Mouse (Mus musculus) adrenal gland, postnatal 25 days (tissue): ENCODE results near the gene Psmc3ip. TPM values are rescaled to one million over a fixed set of nuclear protein-coding genes. Genes with fewer than 3 reads are reported as not detected.

Source experiments
- DNase-seq: peaks from one replicate; pipeline ENCODE4 v3.0.0; 2021; ENCODE audit warnings: mixed read lengths
- total RNA-seq: library from RNA; stranded (reverse); gene quantifications from 2 replicates; pipeline ENCODE4 v1.2.3, GENCODE M21; 2021

The Psmc3ip gene
- total RNA-seq, 1 experiment from 2014 or later, result 7.1 TPM

- DNase-seq, result no peak
Observed at GRCm38 (mm10) chr11:101119131-101119760, 24.0 kb upstream of the Psmc3ip start.

- DNase-seq, result no peak
Observed at GRCm38 (mm10) chr11:101118105-101118504, 22.9 kb upstream of the Psmc3ip start.

GRCm38 (mm10) chr11:101115564-101115963 lies 20.3 kb upstream of the Psmc3ip start:
- no peak for DNase-seq

GRCm38 (mm10) chr11:101112186-101112585 lies 16.9 kb upstream of the Psmc3ip start:
- DNase-seq, result no peak

GRCm38 (mm10) chr11:101111178-101111577 lies 15.9 kb upstream of the Psmc3ip start:
- no peak for DNase-seq

- no peak for DNase-seq
Observed at GRCm38 (mm10) chr11:101110708-101111107, 15.5 kb upstream of the Psmc3ip start.

GRCm38 (mm10) chr11:101109351-101109750 lies 14.1 kb upstream of the Psmc3ip start:
- no peak for DNase-seq

GRCm38 (mm10) chr11:101103011-101103410 lies 7.8 kb upstream of the Psmc3ip start:
- no peak for DNase-seq

- DNase-seq, result no peak
Observed at GRCm38 (mm10) chr11:101098231-101098630, 3.0 kb upstream of the Psmc3ip start.

- DNase-seq, result no peak
Observed at GRCm38 (mm10) chr11:101094930-101095313, 314 bp downstream of the Psmc3ip start.

GRCm38 (mm10) chr11:101089931-101090330 lies 5.3 kb downstream of the Psmc3ip start:
- no peak for DNase-seq

- DNase-seq, result no peak
Observed at GRCm38 (mm10) chr11:101087682-101088055, 7.6 kb downstream of the Psmc3ip start.

- peak; percentile 88 for DNase-seq
Observed at GRCm38 (mm10) chr11:101086756-101087681, 8.2 kb downstream of the Psmc3ip start, which contains the start of gene Mlx. Gene Mlx, plus strand, starts transcription at chr11:101087277.

- no peak for DNase-seq
Observed at GRCm38 (mm10) chr11:101086323-101086674, 8.9 kb downstream of the Psmc3ip start.

GRCm38 (mm10) chr11:101085617-101086322 lies 9.5 kb downstream of the Psmc3ip start:
- no peak for DNase-seq

- DNase-seq, result no peak
Observed at GRCm38 (mm10) chr11:101084811-101085210, 10.4 kb downstream of the Psmc3ip start.

- DNase-seq, result no peak
Observed at GRCm38 (mm10) chr11:101084246-101084645, 11.0 kb downstream of the Psmc3ip start.

GRCm38 (mm10) chr11:101083083-101083697 lies 12.0 kb downstream of the Psmc3ip start:
- no peak for DNase-seq

- DNase-seq, result peak; percentile 82
Observed at GRCm38 (mm10) chr11:101082208-101083082, 12.8 kb downstream of the Psmc3ip start, which contains the start of gene Coasy. Gene Coasy, plus strand, starts transcription at chr11:101082565.

- no peak for DNase-seq
Observed at GRCm38 (mm10) chr11:101081659-101082058, 13.6 kb downstream of the Psmc3ip start.

- no peak for DNase-seq
Observed at GRCm38 (mm10) chr11:101080421-101080820, 14.8 kb downstream of the Psmc3ip start.
